Mouse (Mus musculus) forebrain, postnatal 0 days (tissue): ENCODE measurements around the gene Uso1. TPM values are rescaled to one million over a fixed set of nuclear protein-coding genes. Genes with fewer than 3 reads are reported as not detected.
A peak's percentile ranks its signal among the peaks of the same experiment; 100 is the strongest.

Experiments used
- ATAC-seq: fragments of 200-750 bp; cut with Nextera tagmentation; 2 replicates; pipeline ENCODE4 v1.8.0; 2017; ENCODE audit warnings: mild to moderate bottlenecking, moderate library complexity
- DNase-seq: peaks from one replicate; pipeline ENCODE4 v3.0.0-alpha.2; 2015
- H3K27ac ChIP-seq: fragments of 300-500 bp; sonication (generic); 2 replicates; pipeline ENCODE4 v1.5.1; 2014; ENCODE audit warnings: low read depth, mild to moderate bottlenecking, antibody characterized with exemption, low read length, moderate library complexity, mixed read lengths
- H3K27me3 ChIP-seq: fragments of 300-500 bp; sonication (generic); 2 replicates; pipeline ENCODE4 v1.6.1; 2014; ENCODE audit warnings: mild to moderate bottlenecking, low read length, mixed read lengths; ENCODE audit not compliant: insufficient read depth
- H3K36me3 ChIP-seq: fragments of 300-500 bp; sonication (generic); 2 replicates; pipeline ENCODE4 v1.6.1; 2014; ENCODE audit warnings: mild to moderate bottlenecking, moderate library complexity; ENCODE audit not compliant: insufficient read depth
- H3K4me1 ChIP-seq: fragments of 300-500 bp; sonication (generic); 2 replicates; pipeline ENCODE4 v1.6.1; 2014; ENCODE audit warnings: antibody characterized with exemption; ENCODE audit not compliant: insufficient read depth
- H3K4me2 ChIP-seq: fragments of 300-500 bp; sonication (generic); 2 replicates; pipeline ENCODE4 v1.6.1; 2014; ENCODE audit warnings: low read depth, mild to moderate bottlenecking, moderate library complexity
- H3K4me3 ChIP-seq: fragments of 300-500 bp; sonication (generic); 2 replicates; pipeline ENCODE4 v1.5.1; 2014; ENCODE audit warnings: low read depth, low read length, mixed read lengths
- H3K9ac ChIP-seq: fragments of 300-500 bp; sonication (generic); 2 replicates; pipeline ENCODE4 v1.6.1; 2014; ENCODE audit warnings: mild to moderate bottlenecking
- H3K9me3 ChIP-seq: fragments of 300-500 bp; sonication (generic); 2 replicates; pipeline ENCODE4 v1.6.1; 2016; ENCODE audit warnings: low read length
- CTCF ChIP-seq: sonication (generic); IDR thresholded peaks from 2 replicates; pipeline ENCODE4 v1.5.1; 2016; ENCODE audit warnings: antibody characterized with exemption, control low read depth, low read depth
- WGBS: fragments of 180-500 bp; shearing (Covaris S2); extraction: QIAGEN DNeasy Blood & Tissue Kit; methylation state at CpG from one replicate; pipeline ENCODE4 v1.1.7; 2014; 5-methylcytosine and 5-hydroxymethylcytosine counted together
- polyA plus RNA-seq: library from polyadenylated mRNA; unstranded; fragments of >200 nt; fragmentation: Nextera tagmentation; extraction: Ambion mirVana; gene quantifications from 2 replicates; pipeline ENCODE4 v1.2.1, GENCODE M21; 2015
- total RNA-seq: library from RNA; depleted of rRNA; stranded (reverse); fragments of >200 nt; gene quantifications from 2 replicates; pipeline ENCODE4 v1.2.3, GENCODE M21; 2014

Uso1 gene
- total and polyA plus RNA-seq, 2 experiments from 2014 or later, result 19.1 to 24.8 TPM

DNA sequence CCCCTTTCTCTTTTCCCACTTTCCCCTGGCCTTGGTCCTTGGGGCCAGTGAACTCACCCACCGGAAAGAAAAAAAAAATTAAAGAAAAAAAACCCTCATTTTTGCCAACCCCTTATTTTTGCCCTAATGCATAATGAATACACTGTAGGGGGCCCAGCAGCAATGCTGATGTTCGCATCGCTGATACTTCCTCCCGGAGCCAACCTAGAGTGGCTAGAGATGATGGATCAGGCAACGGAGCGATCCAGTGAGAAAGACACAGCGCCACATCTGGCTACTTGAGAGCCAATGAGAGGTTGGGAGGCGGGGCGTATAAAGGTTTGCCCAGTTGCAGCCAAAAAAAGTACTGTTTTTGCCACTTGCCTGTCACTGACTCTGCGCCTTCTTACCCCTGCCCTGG lies 91.0 kb downstream of the Uso1 start:
- Histone ChIP-seq H3K4me3 (no peak overlapping the region), H3K4me1 (no peaks in the 10 kb centered on the region), H3K27me3 (no peaks in the 10 kb centered on the region), H3K36me3 (no peaks in the 10 kb centered on the region), H3K4me2 (no peak overlapping the region), H3K9ac (no peak overlapping the region), H3K27ac (no peak overlapping the region), H3K9me3 (no peaks in the 10 kb centered on the region)
- no peak for TF ChIP-seq CTCF
- ATAC-seq (no peak), DNase-seq (no peak)
- 34% methylated on average over 10 of the region's 10 CpGs for WGBS

DNA sequence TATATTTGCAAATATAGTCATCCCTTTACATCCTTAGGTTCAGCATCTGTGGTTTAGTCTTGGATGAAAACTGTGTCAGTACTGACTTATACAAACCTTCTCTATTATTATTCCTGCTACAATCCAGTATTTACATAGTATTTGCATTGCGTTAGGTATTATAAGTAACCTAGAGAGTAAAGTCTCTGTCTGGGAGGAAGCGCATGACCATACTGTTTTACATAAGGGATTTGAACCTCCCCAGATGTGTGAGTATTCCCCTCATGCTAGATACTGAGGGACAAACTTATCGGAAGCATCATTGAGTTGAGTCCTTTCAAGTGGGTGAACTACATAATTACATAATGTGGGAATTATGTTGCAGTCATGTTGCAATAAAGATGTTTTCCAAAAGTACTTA lies 91.8 kb downstream of the Uso1 start:
- WGBS, result 93% methylated on average over 3 of the region's 3 CpGs
- DNase-seq (no peak), ATAC-seq (no peak)
- H3K27ac ChIP-seq, result no peak overlapping the region
- H3K27me3 ChIP-seq, result no peaks in the 10 kb centered on the region
- H3K9me3 ChIP-seq, result no peaks in the 10 kb centered on the region
- H3K4me3 ChIP-seq, result no peak overlapping the region
- no peaks in the 10 kb centered on the region for H3K36me3 ChIP-seq
- no peak overlapping the region for H3K4me2 ChIP-seq
- no peaks in the 10 kb centered on the region for H3K4me1 ChIP-seq
- no peak for TF ChIP-seq CTCF
- H3K9ac ChIP-seq, result no peak overlapping the region

GRCm38 (mm10) chr5:92230306-92230705 lies 92.6 kb downstream of the Uso1 start:
- Histone ChIP-seq H3K4me1 (no peaks in the 10 kb centered on the region), H3K4me3 (no peak overlapping the region), H3K27ac (no peak overlapping the region), H3K9me3 (no peaks in the 10 kb centered on the region), H3K4me2 (no peak overlapping the region), H3K36me3 (no peaks in the 10 kb centered on the region), H3K9ac (no peak overlapping the region), H3K27me3 (no peaks in the 10 kb centered on the region)
- TF ChIP-seq CTCF, result no peak
- 85% methylated on average over 11 of the region's 11 CpGs for whole genome bisulfite sequencing
- no peak for ATAC-seq
- no peak for DNase-seq

- no peak for DNase-seq
- Histone ChIP-seq H3K36me3 (no peaks in the 10 kb centered on the region), H3K4me1 (no peaks in the 10 kb centered on the region), H3K4me2 (no peak overlapping the region), H3K27me3 (no peaks in the 10 kb centered on the region), H3K4me3 (no peak overlapping the region), H3K27ac (no peak overlapping the region), H3K9me3 (no peaks in the 10 kb centered on the region), H3K9ac (no peak overlapping the region)
- WGBS, result 84% methylated on average over 10 of the region's 10 CpGs
- TF ChIP-seq CTCF, result no peak
- no peak for ATAC-seq
These were observed 94.1 kb downstream of the Uso1 start for GRCm38 (mm10) chr5:92231836-92232235.

GRCm38 (mm10) chr5:92233366-92233765 lies 95.6 kb downstream of the Uso1 start:
- no peaks in the 10 kb centered on the region for H3K4me1 ChIP-seq
- no peak overlapping the region for H3K27ac ChIP-seq
- no peaks in the 10 kb centered on the region for H3K27me3 ChIP-seq
- DNase-seq (no peak), ATAC-seq (no peak)
- H3K9me3 ChIP-seq, result no peaks in the 10 kb centered on the region
- 85% methylated on average over 4 of the region's 4 CpGs for WGBS
- H3K9ac ChIP-seq, result no peak overlapping the region
- H3K4me3 ChIP-seq, result no peak overlapping the region
- H3K36me3 ChIP-seq, result no peaks in the 10 kb centered on the region
- no peak for TF ChIP-seq CTCF
- H3K4me2 ChIP-seq, result no peak overlapping the region

DNA sequence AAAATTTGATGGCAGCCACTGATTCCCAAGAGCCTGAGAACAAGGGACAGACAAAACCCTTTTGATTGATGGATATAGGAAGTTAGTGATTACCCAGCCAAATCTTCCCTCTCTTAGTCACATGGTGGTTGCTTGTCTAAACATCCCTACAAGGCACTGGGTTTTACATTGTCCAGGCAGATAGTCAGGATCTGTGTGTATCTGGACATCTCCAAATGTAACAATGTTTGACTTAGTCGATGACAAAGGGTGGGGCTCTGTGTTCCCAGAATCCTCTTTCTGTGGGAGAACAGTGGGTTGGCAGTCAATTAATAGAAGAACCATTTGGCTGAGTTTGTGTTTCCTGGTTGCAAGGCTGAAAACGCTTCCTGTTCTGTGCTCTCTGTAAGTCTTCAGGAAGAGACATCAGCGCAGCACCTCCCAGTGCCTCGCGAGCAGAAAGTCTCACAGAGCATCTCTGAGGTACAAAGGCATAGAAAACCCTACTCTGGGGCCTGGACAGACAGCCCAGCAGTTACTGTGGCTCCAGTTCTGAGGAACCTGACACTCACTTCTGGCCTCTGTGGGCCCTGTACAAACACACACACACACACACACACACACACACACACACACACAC lies 97.3 kb downstream of the Uso1 start:
- DNase-seq (no peak), ATAC-seq (no peak)
- Histone ChIP-seq H3K36me3 (no peaks in the 10 kb centered on the region), H3K4me1 (peaks cover 3% of the 10 kb centered on the region; the same call in 1 of the 2 replicates), H3K27me3 (no peaks in the 10 kb centered on the region), H3K4me3 (no peak overlapping the region), H3K9me3 (no peaks in the 10 kb centered on the region), H3K4me2 (no peak overlapping the region), H3K9ac (no peak overlapping the region), H3K27ac (no peak overlapping the region)
- 69% methylated on average over 5 of the region's 5 CpGs for WGBS
- TF ChIP-seq CTCF, result no peak

DNA sequence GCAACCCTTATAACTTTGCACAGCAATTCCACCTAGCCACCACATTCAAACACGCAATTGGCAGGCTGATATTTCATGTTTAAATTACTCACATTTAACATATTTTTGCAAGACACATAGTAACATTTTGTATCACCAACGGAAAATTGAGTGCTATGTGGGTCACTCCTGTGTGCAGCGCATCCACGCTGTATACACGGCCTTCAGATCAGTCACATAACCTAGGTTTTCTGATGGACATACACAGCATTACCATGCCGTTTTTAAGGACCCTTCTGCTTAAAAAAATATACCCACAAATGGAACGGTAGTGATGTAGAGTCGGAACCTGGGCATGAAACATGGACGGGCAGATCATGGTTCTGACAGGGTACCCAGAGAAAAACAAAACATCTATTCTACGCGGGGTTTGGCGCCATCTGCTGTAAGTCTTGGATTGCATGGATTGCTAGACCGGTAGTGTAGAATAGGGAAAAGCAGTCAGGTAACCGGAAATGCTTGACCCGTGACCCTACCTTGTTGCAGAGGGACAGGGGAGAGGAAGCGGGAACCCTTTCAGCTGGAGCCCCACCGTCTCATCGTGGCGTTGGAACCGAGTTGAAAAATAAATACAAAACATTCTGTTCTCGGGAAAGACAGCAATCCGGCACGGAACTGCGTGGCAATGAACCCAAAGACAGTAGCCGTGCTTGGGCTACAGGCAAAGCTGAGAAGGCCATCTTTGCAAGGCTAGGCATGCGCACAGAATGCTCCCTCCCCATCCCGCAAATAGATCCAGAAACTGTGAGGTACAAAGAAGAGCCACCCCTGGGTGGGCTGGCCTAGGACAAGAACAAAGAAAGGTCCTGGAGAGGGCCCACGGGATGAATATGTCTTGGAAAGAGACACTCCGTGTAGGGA lies 101.8 kb downstream of the Uso1 start:
- Histone ChIP-seq H3K27ac (no peak overlapping the region), H3K9ac (no peak overlapping the region), H3K4me1 (peaks cover 3% of the 10 kb centered on the region; the same call in 1 of the 2 replicates), H3K36me3 (no peaks in the 10 kb centered on the region), H3K4me2 (peak overlapping the region; percentile 34), H3K9me3 (no peaks in the 10 kb centered on the region), H3K27me3 (no peaks in the 10 kb centered on the region), H3K4me3 (no peak overlapping the region)
- ATAC-seq (peak; percentile 78), DNase-seq (peak; percentile 82)
- TF ChIP-seq CTCF, result peak; percentile 81
- WGBS, result 44% methylated on average over 29 of the region's 29 CpGs
